Mouse (Mus musculus): Measurements from ENCODE around the gene Notch2.
A peak's percentile ranks its signal among the peaks of the same experiment; 100 is the strongest.

The Notch2 gene

GRCm38 (mm10) chr3:98027371-98027774 is 14.0 kb downstream of the Notch2 start:
- peak; percentile 73 to 87 for DNase-seq (ENCODE audit: inconsistent age in 2 of 2, low spot score in 1 of 2)

GRCm38 (mm10) chr3:98028072-98028471 is 14.7 kb downstream of the Notch2 start:
- peak in 1 of 2 experiments; percentile 51 for DNase-seq (ENCODE audit: inconsistent age in 2 of 2, low spot score in 1 of 2)

GRCm38 (mm10) chr3:98028936-98029335 is 15.6 kb downstream of the Notch2 start:
- peak in 1 of 2 experiments; percentile 62 for DNase-seq (ENCODE audit: inconsistent age in 2 of 2, low spot score in 1 of 2)

- no peak for DNase-seq (ENCODE audit: inconsistent age in 2 of 2, low spot score in 1 of 2)
These were observed 17.8 kb downstream of the Notch2 start for GRCm38 (mm10) chr3:98031104-98031503.

- no peak for DNase-seq (ENCODE audit: inconsistent age in 2 of 2, low spot score in 1 of 2)
These were observed 18.9 kb downstream of the Notch2 start for GRCm38 (mm10) chr3:98032191-98032590.

GRCm38 (mm10) chr3:98032944-98033343 is 19.6 kb downstream of the Notch2 start:
- DNase-seq (ENCODE audit: inconsistent age in 2 of 2, low spot score in 1 of 2) = no peak

- no peak for DNase-seq (ENCODE audit: inconsistent age in 2 of 2, low spot score in 1 of 2)
These were observed 21.6 kb downstream of the Notch2 start for GRCm38 (mm10) chr3:98034622-98035593.

- DNase-seq (ENCODE audit: inconsistent age in 2 of 2, low spot score in 1 of 2) = no peak
These were observed 22.8 kb downstream of the Notch2 start for GRCm38 (mm10) chr3:98036161-98036560.

- no peak for DNase-seq (ENCODE audit: inconsistent age in 2 of 2, low spot score in 1 of 2)
These were observed 23.8 kb downstream of the Notch2 start for GRCm38 (mm10) chr3:98037151-98037550.

- no peak for DNase-seq (ENCODE audit: inconsistent age in 2 of 2, low spot score in 1 of 2)
These were observed 25.3 kb downstream of the Notch2 start for GRCm38 (mm10) chr3:98038658-98039057.

- no peak for DNase-seq (ENCODE audit: inconsistent age in 2 of 2, low spot score in 1 of 2)
These were observed 25.9 kb downstream of the Notch2 start for GRCm38 (mm10) chr3:98039223-98039622.

GRCm38 (mm10) chr3:98039666-98040456 is 26.5 kb downstream of the Notch2 start:
- DNase-seq (ENCODE audit: inconsistent age in 2 of 2, low spot score in 1 of 2) = peak in 1 of 2 experiments; percentile 51

GRCm38 (mm10) chr3:98040836-98041235 is 27.5 kb downstream of the Notch2 start:
- DNase-seq (ENCODE audit: inconsistent age in 2 of 2, low spot score in 1 of 2) = peak in 1 of 2 experiments; percentile 60

GRCm38 (mm10) chr3:98042301-98042700 is 29.0 kb downstream of the Notch2 start:
- peak; percentile 77 to 91 for DNase-seq (ENCODE audit: inconsistent age in 2 of 2, low spot score in 1 of 2)

GRCm38 (mm10) chr3:98042955-98043456 is 29.7 kb downstream of the Notch2 start:
- peak; percentile 60 to 86 for DNase-seq (ENCODE audit: inconsistent age in 2 of 2, low spot score in 1 of 2)

- no peak for DNase-seq (ENCODE audit: inconsistent age in 2 of 2, low spot score in 1 of 2)
These were observed 30.3 kb downstream of the Notch2 start for GRCm38 (mm10) chr3:98043669-98044068.

GRCm38 (mm10) chr3:98044768-98045368 is 31.5 kb downstream of the Notch2 start:
- DNase-seq (ENCODE audit: inconsistent age in 2 of 2, low spot score in 1 of 2) = peak in 1 of 2 experiments; percentile 45

- no peak for DNase-seq (ENCODE audit: inconsistent age in 2 of 2, low spot score in 1 of 2)
These were observed 32.3 kb downstream of the Notch2 start for GRCm38 (mm10) chr3:98045465-98046148.

- DNase-seq (ENCODE audit: inconsistent age in 2 of 2, low spot score in 1 of 2) = peak in 1 of 2 experiments; percentile 68
These were observed 33.0 kb downstream of the Notch2 start for GRCm38 (mm10) chr3:98046305-98046704.

- no peak for DNase-seq (ENCODE audit: inconsistent age in 2 of 2, low spot score in 1 of 2)
These were observed 36.3 kb downstream of the Notch2 start for GRCm38 (mm10) chr3:98049671-98050070.

Data from adrenal gland, adult (tissue).